Mouse (Mus musculus) embryonic facial prominence, embryonic 14.5 days (tissue): Measurements from ENCODE around the gene Abi3bp. TPM values are rescaled to one million over a fixed set of nuclear protein-coding genes. Genes with fewer than 3 reads are reported as not detected.

Experiments used
- ATAC-seq: fragments of 200-750 bp; cut with Nextera tagmentation; 2 replicates; pipeline ENCODE4 v1.8.0; 2017; ENCODE audit warnings: low read depth, moderate number of reproducible peaks, moderate TSS enrichment
- DNase-seq: peaks from one replicate; pipeline ENCODE4 v3.0.0-alpha.2; 2015; ENCODE audit warnings: low spot score
- H3K27ac ChIP-seq: fragments of 300-500 bp; sonication (generic); replicated peaks from 2 replicates; pipeline ENCODE4 v1.5.1; 2014; ENCODE audit warnings: low read depth, mild to moderate bottlenecking, low read length, moderate library complexity
- H3K27me3 ChIP-seq: fragments of 300-500 bp; sonication (generic); replicated peaks from 2 replicates; pipeline ENCODE4 v1.6.1; 2014; ENCODE audit warnings: low read length; ENCODE audit not compliant: control insufficient read depth, insufficient read depth
- H3K36me3 ChIP-seq: fragments of 300-500 bp; sonication (generic); 2 replicates; pipeline ENCODE4 v1.6.1; 2014; ENCODE audit warnings: low read length, mixed read lengths; ENCODE audit not compliant: control insufficient read depth, insufficient read depth
- H3K4me1 ChIP-seq: fragments of 300-500 bp; sonication (generic); 2 replicates; pipeline ENCODE4 v1.6.1; 2014; ENCODE audit warnings: antibody characterized with exemption, low read length; ENCODE audit not compliant: control insufficient read depth, insufficient read depth
- H3K4me2 ChIP-seq: fragments of 300-500 bp; sonication (generic); 2 replicates; pipeline ENCODE4 v1.6.1; 2014; ENCODE audit warnings: low read depth, mild to moderate bottlenecking, low read length, moderate library complexity, mixed read lengths
- H3K4me3 ChIP-seq: fragments of 300-500 bp; sonication (generic); 2 replicates; pipeline ENCODE4 v1.5.1; 2014; ENCODE audit warnings: low read depth, mild to moderate bottlenecking, low read length
- H3K9ac ChIP-seq: fragments of 300-500 bp; sonication (generic); 2 replicates; pipeline ENCODE4 v1.6.1; 2014; ENCODE audit warnings: low read depth, mild to moderate bottlenecking, low read length, moderate library complexity, mixed read lengths
- H3K9me3 ChIP-seq: fragments of 300-500 bp; sonication (generic); 2 replicates; pipeline ENCODE4 v1.6.1; 2016; ENCODE audit warnings: low read length; ENCODE audit not compliant: control insufficient read depth
- WGBS: fragments of 180-500 bp; shearing (Covaris S2); extraction: QIAGEN DNeasy Blood & Tissue Kit; methylation state at CpG from one replicate; pipeline ENCODE4 v1.1.7; 2014; 5-methylcytosine and 5-hydroxymethylcytosine counted together
- polyA plus RNA-seq: library from polyadenylated mRNA; unstranded; fragments of >200 nt; fragmentation: Nextera tagmentation; extraction: Ambion mirVana; gene quantifications from 2 replicates; pipeline ENCODE4 v1.2.1, GENCODE M21; 2014

Gene Abi3bp
- polyA plus RNA-seq, 1 experiment from 2014 or later = 28.3 TPM

DNA sequence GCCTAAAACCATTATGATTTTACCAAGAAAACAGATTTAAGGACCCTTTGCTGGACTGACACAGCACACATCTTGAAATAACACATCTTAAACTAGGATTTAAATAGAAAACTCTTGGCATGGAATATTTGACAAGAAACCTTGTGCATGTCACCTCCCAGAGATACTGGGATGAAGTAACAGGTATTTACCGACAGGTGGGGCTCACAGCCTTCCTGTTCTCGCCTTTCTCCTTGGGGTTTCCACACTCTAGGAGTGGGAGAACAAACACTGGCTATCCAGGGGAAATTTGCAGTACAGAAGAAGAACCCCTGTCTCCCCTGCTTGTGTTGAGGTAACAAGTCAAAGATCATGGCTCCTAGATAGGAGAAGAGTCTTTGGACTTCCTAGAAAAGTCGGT lies 22.8 kb downstream of the Abi3bp start:
- H3K27me3 ChIP-seq = no peaks in the 10 kb centered on the region
- H3K4me1 ChIP-seq = no peaks in the 10 kb centered on the region
- H3K4me3 ChIP-seq = no peak overlapping the region
- DNase-seq (no peak), ATAC-seq (no peak)
- H3K27ac ChIP-seq = no peak overlapping the region
- no peak overlapping the region for H3K4me2 ChIP-seq
- H3K9ac ChIP-seq = no peak overlapping the region
- WGBS = 55% methylated on average over 3 of the region's 3 CpGs
- no peaks in the 10 kb centered on the region for H3K36me3 ChIP-seq
- H3K9me3 ChIP-seq = no peaks in the 10 kb centered on the region

GRCm38 (mm10) chr16:56501101-56501500 lies 23.4 kb downstream of the Abi3bp start:
- H3K4me3 ChIP-seq = no peak overlapping the region
- H3K4me1 ChIP-seq = no peaks in the 10 kb centered on the region
- H3K9ac ChIP-seq = no peak overlapping the region
- no peak overlapping the region for H3K4me2 ChIP-seq
- no peak overlapping the region for H3K27ac ChIP-seq
- DNase-seq = peak; percentile 69
- H3K27me3 ChIP-seq = no peaks in the 10 kb centered on the region
- no peaks in the 10 kb centered on the region for H3K36me3 ChIP-seq
- peak; percentile 63; the same call in 1 of the 2 replicates for ATAC-seq
- H3K9me3 ChIP-seq = no peaks in the 10 kb centered on the region
- 55% methylated on average over 6 of the region's 6 CpGs for WGBS

- H3K4me3 ChIP-seq = no peak overlapping the region
- H3K4me2 ChIP-seq = no peak overlapping the region
- no peak overlapping the region for H3K9ac ChIP-seq
- no peaks in the 10 kb centered on the region for H3K9me3 ChIP-seq
- ATAC-seq (peak; percentile 72; the same call in 1 of the 2 replicates), DNase-seq (peak; percentile 86)
- H3K27ac ChIP-seq = no peak overlapping the region
- H3K4me1 ChIP-seq = no peaks in the 10 kb centered on the region
- H3K27me3 ChIP-seq = no peaks in the 10 kb centered on the region
- WGBS = 42% methylated on average over 2 of the region's 2 CpGs
- no peaks in the 10 kb centered on the region for H3K36me3 ChIP-seq
Measured at GRCm38 (mm10) chr16:56501513-56501912, 23.8 kb downstream of the Abi3bp start.

GRCm38 (mm10) chr16:56502134-56502533 lies 24.5 kb downstream of the Abi3bp start:
- no peak for ATAC-seq
- H3K27ac ChIP-seq = no peak overlapping the region

DNA sequence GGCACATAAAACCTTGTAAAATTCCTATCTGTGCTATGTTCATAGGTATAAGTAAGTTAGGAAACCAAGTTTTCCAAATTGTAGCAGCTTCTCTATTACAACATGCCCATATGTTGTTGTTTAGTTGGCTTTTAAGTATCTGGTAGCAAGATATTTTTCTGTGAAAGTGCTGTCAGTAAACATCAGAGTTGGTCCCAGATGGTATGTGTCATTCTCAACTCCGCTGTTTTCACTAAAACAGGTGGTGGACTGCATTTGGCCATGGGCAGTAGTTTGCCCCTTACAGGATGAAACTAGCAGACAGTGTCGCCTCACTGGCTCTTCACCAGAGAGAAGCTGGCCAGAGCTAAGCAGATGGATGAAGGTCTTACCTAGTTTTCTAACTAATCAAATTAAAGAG lies 26.3 kb downstream of the Abi3bp start:
- Histone ChIP-seq H3K36me3 (no peaks in the 10 kb centered on the region), H3K27ac (no peak overlapping the region), H3K4me3 (no peak overlapping the region), H3K27me3 (no peaks in the 10 kb centered on the region), H3K9ac (no peak overlapping the region), H3K9me3 (no peaks in the 10 kb centered on the region), H3K4me1 (no peaks in the 10 kb centered on the region), H3K4me2 (no peak overlapping the region)
- WGBS = 52% methylated on average over 2 of the region's 2 CpGs
- DNase-seq (no peak), ATAC-seq (no peak)

More at GRCm38 (mm10) chr16:56502134-56502533, 24.5 kb downstream of the Abi3bp start:
- Histone ChIP-seq H3K4me3 (no peak overlapping the region), H3K36me3 (no peaks in the 10 kb centered on the region), H3K27me3 (no peaks in the 10 kb centered on the region), H3K4me1 (no peaks in the 10 kb centered on the region), H3K4me2 (no peak overlapping the region), H3K9me3 (no peaks in the 10 kb centered on the region), H3K9ac (no peak overlapping the region)
- no peak for DNase-seq
- 88% methylated on average over 3 of the region's 3 CpGs for WGBS

DNA sequence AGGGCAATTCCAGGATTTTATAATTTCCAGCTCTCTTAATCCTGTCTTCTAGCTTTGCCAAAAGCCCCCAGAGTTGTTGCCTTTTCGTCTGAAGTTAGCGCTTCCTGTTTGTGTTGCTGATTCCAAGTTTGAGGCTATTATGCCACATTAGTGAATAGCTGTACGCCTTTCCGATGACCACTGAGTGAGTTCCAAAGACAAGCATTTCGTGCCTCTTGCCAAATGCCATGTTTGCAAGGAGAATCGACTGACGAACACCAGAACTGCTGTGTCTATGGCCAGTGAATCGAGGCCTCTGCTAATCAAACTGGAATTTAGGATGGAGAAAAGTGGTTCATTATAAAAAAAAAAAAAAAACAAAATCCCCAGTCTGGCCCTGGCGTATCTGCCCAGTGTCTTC lies 40.3 kb downstream of the Abi3bp start:
- Histone ChIP-seq H3K4me1 (no peaks in the 10 kb centered on the region; the same call in 1 of the 2 replicates), H3K4me2 (no peak overlapping the region), H3K27me3 (no peaks in the 10 kb centered on the region), H3K4me3 (no peak overlapping the region), H3K9me3 (no peaks in the 10 kb centered on the region), H3K36me3 (no peaks in the 10 kb centered on the region), H3K27ac (no peak overlapping the region), H3K9ac (no peak overlapping the region)
- WGBS = 74% methylated on average over 9 of the region's 9 CpGs
- DNase-seq (peak; percentile 2), ATAC-seq (no peak)

DNA sequence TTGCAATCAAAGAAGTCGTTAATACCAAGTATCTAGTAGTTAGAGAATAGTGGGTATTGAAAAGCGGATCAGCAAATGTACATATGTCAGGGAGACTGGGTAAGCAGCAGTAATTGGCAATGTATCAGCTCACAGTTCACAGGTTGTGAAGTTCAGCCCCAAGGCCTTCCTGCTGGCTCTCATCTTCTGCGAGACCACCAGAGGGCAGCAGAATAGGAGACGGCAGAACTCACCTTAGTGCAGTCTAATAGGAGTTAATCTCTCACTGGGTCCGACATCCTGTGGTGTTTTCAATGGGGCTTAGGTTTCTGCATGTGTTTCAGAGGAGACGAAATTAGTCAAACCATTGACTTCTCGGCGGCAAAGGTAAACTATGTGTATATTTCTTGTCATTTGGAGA lies 46.7 kb downstream of the Abi3bp start:
- WGBS = 35% methylated on average over 8 of the region's 8 CpGs
- ATAC-seq = no peak

DNA sequence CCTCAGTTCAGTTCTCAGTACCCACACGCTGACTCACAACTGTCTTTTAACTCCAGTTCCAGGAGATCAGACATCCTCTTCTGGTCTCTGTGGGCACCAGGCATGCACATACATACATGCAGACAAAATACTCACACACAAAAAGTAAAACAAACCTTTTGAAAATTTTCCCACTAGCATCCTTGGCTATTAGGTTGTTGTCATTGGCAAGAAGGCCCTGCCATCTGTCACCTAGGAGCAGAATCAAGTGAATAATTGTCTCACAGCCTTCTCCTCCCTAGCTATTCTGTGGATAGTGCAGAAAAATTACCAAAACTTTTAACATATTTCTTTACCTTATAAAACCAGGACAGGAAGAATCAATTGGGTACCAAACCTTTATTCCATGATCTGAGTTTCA lies 48.8 kb downstream of the Abi3bp start:
- Histone ChIP-seq H3K4me1 (no peaks in the 10 kb centered on the region), H3K36me3 (no peaks in the 10 kb centered on the region), H3K27me3 (no peaks in the 10 kb centered on the region), H3K27ac (no peak overlapping the region), H3K4me3 (no peak overlapping the region), H3K9me3 (no peaks in the 10 kb centered on the region), H3K4me2 (no peak overlapping the region), H3K9ac (no peak overlapping the region)
- ATAC-seq (no peak), DNase-seq (no peak)
- WGBS = 74% methylated on average over 1 of the region's 1 CpGs

More for the DNA sequence above, 46.7 kb downstream of the Abi3bp start:
- H3K4me2 ChIP-seq = no peak overlapping the region
- H3K4me3 ChIP-seq = no peak overlapping the region
- no peaks in the 10 kb centered on the region for H3K27me3 ChIP-seq
- H3K36me3 ChIP-seq = no peaks in the 10 kb centered on the region
- H3K27ac ChIP-seq = no peak overlapping the region
- no peaks in the 10 kb centered on the region for H3K4me1 ChIP-seq
- H3K9ac ChIP-seq = no peak overlapping the region
- H3K9me3 ChIP-seq = no peaks in the 10 kb centered on the region
- no peak for DNase-seq

DNA sequence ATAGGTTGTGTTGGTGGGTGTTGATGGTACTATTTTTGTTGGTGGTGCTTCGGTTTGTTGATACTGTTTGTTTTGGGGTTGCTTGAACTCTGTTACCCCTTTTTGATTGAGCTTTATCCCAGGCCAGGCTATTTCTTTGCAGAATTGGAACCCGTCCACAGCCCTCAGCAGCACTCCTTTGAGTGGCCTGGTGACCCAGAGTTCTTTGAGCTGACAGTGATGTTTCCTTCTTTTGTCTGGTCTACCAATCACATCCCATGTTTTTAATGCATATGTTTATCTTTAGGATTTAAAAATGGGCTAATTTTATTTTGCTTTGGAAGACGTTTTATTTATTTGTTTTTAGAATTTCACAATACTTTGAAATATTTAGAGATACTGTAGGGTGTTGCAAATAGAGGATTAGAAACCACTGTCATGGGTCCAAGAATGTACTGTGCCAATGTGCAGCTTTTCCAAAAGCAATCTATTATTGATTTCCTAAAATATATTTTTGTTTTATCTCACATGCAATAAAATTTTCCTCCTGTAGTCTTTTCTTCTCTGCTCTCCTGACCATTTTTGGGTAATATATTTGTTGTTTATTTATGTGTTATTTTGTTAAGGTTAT lies 50.5 kb downstream of the Abi3bp start:
- no peak overlapping the region for H3K27ac ChIP-seq
- H3K9ac ChIP-seq = no peak overlapping the region
- H3K4me3 ChIP-seq = no peak overlapping the region
- no peaks in the 10 kb centered on the region for H3K4me1 ChIP-seq
- no peaks in the 10 kb centered on the region for H3K36me3 ChIP-seq
- WGBS = 76% methylated on average over 3 of the region's 3 CpGs
- DNase-seq = no peak
- H3K9me3 ChIP-seq = no peaks in the 10 kb centered on the region
- H3K4me2 ChIP-seq = no peak overlapping the region
- H3K27me3 ChIP-seq = no peaks in the 10 kb centered on the region
- no peak for ATAC-seq
